Mouse (Mus musculus): ENCODE results near the gene Dctn3. TPM values are rescaled to one million over a fixed set of nuclear protein-coding genes. Genes with fewer than 3 reads are reported as not detected.
"Not testable (repeated sequence)": the region's sequence is repeated elsewhere in the genome, so short reads cannot be mapped to it uniquely, and the experiment has no call there.

Gene Dctn3
- total RNA-seq, 4 experiments from 2014 or later = 141 to 156 (median 152) TPM

DNA sequence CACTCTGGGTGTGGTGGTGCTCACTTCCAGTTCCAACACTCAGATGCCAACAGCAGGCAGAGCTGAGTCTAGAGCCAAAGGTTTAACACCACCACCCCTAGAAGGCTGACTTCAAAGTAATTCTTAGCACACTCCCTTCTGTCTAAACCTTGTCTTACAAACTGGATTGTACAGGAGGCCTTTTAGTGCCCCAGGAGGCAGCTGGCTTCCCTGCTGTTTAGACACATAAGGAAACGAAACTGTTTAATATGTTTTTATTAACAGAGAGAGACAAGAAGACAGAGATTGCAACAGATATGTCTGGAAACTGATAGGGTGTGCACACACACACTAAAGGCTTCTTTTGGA is 15.3 kb upstream of the Dctn3 start:
- DNase-seq (ENCODE audit: low spot score in 2 of 2) = no peak

DNA sequence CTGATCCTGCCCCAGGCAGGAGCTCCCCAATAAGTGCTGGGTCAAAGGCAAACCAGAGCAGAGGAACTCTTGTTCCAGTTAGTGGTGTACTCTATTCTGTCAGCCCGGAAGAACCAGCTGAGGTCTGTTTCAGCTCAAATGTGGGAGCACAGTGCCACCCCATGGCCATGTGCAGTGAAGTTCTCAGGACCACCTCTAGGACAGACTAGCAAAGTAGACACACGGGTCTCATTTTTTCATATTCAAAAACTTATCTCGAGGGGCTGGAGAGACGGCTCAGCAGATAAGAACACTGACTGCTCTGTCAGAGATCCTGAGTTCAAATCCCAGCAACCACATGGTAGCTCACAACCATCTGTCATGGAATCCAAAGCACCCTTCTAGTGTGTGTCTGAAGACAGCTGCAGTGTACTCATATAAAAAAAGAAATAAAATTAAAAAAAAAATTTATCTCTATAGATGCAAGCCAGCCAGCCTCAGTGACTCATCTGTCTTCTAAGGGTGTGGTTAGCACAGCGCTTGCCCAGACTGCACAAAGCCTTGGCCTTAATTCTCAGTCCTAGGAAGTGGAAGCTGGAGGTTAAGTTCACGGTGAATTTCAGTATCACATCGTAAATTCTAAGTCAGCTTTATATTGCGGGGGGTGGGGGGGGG is 14.8 kb upstream of the Dctn3 start:
- DNase-seq (ENCODE audit: low spot score in 2 of 2) = peak in 1 of 2 experiments; percentile 85

DNA sequence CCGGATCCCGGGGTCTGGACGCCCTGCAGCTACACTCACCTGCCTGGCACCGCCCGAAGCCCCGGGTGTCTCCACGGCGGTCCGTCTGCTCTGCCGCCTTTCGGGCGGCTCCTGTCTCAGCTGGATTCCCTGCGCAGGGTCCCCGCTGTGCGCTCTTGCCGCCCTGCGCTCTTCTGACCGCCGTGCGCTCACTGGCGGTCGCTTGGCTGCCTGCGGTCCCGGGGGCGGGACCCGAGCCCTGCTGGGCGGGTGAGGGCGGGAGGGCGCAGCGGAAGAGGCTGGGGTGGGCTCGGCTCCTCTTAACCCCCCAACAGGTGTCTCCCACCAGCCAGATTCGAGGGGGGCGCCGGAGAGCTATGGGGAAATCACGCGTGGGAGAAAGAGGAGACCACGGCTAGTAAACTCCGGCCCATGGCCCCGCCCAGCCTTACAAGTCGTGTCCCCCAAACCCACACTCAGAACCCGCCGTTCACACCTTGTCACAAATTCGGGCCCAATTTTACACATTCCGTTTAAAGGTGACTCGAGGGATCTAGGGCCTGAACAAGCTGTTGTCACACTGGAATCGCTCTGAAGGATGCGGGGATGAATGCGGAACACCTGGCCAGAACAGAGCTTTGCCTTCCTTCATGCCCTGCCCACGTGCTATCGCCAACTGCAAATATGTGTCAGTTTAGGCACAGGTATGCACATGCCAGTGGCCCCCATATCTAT is 8.2 kb upstream of the Dctn3 start, which contains the start of gene Arid3c:
TSS of gene Arid3c (minus strand) at position 91 of the 714 bp plus-strand sequence.
- no peak for DNase-seq (ENCODE audit: low spot score in 2 of 2)

DNA sequence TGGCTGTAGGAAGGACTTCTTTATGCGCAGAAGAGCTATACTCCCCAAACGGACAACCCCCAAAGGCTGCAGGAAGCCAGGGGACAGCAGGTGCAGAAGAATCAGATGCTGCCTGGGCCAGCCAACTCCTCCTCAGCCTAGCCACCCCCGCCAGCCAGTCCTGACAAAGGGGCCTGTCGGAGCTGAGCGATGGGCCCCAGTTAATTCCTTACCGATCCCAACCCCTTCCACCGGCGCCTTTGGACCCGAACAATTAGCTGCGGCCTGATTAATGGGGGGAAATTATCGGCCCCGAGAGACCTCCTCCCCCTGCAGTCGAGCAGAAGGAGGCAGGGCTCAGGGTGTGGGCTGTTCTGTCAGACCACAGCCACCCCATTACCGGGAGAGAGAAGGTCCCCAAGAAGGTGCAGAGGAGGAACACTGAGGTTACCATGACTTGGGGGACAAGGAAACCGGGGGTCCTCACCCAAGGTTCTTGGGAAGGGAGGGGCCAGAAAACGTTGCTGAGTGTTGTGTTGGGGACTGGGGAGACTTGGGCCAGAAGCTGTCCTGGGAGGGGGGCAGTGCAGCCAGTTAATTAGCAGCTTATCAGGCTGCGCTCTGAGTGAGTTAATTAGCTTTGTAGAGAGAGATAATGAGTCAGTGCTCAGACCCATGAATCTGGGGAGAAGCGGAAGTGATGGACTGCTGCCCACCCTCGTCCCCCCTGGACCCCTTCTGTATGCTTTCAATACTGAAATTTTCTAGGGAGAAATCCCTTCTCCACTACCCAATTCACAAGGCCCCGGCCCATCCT is 4.1 kb upstream of the Dctn3 start:
- DNase-seq (ENCODE audit: low spot score in 2 of 2) = no peak

DNA sequence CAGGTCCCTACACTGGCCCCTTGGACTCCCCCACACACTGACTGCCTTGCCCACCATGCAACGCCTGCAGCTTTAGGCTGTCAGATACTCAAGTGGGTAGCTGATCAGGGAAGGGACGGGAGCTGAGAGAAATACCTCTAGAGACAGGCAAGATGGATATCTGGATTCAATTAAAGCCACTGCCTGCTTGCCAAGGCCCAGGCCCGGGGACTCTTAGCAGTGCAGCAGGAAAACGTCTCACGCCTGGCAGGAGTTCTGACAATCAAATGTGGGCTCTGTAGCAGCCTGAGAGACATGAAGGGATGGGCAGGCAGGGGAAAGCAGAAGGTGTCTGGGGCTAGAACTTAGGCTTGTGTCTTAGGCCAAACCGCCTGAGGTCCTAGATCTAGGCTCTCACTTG is 6.1 kb downstream of the Dctn3 start:
- DNase-seq (ENCODE audit: low spot score in 2 of 2) = no peak

DNA sequence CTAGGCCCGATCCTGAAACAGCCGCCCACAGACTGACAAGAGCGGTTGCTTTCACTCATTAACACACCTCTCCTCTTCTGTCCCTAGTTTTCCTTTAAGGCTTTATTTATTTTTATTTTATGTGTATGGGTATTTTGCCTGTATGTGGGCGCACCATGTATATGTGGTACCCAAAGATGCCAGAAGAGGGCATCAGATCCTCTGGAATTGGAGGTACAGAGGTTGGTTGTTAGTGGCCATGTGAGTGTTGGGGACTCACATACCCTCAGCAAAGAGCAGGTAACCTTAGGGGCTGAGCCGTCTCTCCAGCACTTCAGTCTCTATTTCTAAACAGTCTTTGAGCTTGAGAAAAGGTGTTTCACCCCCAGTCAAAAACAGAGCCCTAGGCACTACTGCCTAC is 7.4 kb downstream of the Dctn3 start:
- DNase-seq (ENCODE audit: low spot score in 2 of 2) = peak in 1 of 2 experiments; percentile 49

DNA sequence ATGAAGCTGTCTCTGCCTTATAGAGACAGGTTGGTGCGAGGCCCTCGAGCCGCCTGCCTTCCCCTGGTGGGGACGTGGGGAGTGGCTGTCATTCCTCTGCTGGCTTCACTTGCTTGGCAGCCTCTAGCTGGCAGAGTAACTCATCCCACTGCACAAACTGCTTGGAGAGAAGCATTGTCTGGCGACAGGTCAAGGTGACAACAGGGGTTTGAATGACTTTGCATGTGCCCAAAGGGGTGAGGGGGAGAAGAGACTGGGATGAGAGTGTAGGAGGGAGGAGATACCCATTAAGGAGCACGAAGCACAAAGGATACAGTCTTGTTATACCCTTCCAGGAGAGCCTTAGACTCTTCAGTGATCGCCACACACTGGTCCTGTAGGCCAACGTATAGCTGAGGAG is 7.9 kb downstream of the Dctn3 start:
- DNase-seq (ENCODE audit: low spot score in 2 of 2) = no peak

DNA sequence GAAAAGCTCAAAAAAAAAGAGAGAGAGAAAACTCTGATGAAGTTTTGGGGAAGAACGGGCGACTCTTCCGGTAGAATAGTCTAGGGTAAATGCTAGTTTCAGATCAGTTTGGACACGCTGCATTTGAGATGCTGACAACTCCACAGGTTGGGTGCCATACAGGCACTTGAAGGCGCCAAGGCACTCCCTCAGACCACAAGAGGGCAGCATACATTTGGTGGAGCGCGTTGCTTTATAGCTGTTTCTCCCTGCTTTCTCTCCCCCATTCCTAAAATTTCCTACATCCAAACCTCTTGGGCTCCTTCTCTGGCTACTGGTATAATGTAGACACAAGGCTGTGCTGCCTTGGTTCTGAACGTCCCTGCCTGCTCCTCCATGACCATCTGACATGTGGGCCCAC is 8.7 kb downstream of the Dctn3 start:
- DNase-seq (ENCODE audit: low spot score in 2 of 2) = peak; percentile 71 to 75

DNA sequence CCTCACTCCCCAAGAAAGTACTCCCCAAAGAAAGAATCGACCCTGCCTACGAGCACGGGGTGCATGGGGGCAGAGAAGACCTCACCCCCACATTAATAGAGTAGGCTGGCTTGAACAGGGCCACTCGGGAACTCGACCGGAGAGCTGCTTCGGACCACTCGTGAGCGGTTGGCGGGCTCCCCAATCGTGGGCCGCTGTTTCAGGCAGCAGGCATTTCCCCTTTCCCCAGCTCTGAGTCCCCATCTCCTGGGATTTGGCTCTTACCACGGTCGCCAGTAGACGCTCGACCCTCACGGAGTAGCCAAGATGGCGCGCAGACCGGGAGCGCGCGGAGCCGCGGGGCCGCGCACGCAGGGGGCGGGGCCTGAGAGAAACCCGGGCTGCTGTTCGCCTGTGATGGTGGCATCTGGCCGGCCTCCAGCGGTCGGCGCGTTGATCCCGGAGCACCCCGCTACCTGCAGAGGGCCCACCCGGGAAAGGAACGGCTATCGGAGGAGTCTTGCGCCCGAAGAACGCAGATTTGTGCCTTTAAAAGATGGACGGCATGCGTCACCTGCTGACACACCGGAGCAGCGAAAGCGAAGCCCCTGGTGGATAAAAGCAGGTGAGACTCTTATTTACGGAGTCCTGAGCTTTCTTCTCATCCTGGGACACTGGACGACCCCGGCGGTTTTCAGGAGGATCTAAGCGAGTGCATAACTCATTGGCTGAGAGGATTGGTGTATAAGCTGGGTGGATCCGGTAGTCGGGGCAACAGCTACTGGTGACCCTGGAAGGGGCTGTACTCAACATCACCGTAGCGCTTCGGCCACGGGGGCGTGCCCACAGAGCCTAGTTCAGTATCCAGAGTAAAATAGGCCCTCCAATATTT is 9.5 kb downstream of the Dctn3 start, which contains the start of gene Rpp25l:
TSS of gene Rpp25l (minus strand) at position 338 of the 871 bp plus-strand sequence.
- DNase-seq (ENCODE audit: low spot score in 2 of 2) = peak; percentile 68 to 74

DNA sequence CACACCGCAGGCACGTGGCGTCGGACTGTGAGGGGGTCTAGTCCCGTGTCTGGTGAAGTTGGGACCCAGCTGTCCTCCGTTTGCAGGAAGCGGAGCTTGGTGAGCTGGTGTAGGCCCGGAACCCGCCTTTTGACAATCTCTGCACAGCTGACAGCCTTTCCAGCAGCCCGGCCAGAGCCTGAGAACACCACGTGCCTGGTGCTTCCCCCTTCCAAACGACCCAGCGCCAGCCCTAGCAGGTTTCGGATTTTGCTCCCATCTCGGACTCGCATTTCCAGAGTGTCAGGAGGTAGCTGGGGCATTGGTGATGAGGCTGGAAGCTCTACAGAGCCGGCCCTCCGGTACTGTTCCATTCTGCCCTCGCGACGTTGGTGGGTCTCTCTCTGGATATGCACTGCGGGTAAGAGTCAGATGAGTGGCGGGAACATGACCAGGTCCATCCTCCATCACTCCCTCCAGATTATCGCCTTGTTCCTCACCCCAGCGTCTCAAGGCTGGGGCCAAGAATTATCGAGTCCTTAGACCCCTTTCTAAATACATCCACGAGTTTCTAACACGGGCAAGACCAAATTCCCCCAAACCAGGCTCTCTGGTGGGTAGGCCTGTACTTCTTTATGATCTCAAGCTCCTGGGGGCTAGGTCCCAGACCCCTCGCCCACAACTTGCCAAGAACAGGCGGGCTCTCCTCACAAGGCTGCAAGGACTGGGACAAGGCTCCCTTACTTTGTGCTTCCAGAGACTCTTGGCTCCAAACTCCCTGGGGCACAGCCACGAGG is 10.4 kb downstream of the Dctn3 start:
- no peak for DNase-seq (ENCODE audit: low spot score in 2 of 2)

DNA sequence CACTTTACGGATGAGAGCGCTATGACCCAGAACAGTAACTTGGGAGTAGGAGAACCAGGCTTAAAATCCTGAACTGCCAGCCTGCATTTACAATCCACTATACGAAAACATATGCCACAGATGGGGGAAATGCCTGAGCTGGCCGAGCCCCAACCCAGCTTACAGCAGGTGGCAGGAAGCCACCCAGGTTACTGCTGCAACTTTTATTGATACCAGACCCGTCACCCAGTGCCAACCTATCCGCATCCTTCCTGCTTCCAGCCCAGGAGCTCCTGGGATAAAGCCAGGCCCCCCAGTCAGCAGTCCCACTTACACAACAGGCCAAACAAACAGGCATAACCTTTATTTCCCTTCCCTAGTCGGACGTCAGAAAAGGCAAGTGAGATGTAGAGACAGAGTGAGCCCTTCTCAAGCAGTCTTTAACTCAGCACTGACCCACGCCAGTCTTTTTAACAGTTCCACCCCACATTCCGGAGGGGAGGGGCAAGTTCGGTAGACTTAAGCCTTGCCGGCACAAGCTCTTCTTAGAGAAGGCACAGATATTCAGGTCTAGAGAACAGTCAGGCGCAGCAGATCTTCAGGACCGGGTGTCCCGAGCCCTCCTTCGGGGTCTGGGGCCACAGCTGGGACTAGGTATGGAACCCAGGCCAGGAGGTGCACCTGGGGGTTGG is 11.1 kb downstream of the Dctn3 start:
- peak in 1 of 2 experiments; percentile 46 for DNase-seq (ENCODE audit: low spot score in 2 of 2)

DNA sequence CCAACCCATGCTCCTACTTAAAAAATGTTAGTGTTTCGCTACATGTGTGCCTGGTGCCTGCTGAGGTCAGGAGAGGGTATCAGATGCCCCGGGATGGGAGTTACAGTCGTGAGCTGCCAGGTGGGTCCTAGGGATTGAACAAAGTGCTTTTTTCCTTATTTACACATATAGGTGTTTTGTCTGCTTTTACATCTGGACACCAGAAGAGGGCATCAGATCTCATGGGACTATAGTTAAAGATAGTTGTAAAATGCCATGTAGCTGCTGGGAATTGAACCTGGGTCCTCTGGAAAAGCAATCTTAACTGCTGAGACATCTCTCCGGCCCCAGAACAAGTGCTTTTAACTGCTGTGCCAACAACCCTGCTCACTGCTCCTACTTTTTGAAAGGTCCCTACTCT is 12.7 kb downstream of the Dctn3 start:
- no peak for DNase-seq (ENCODE audit: low spot score in 2 of 2)

DNA sequence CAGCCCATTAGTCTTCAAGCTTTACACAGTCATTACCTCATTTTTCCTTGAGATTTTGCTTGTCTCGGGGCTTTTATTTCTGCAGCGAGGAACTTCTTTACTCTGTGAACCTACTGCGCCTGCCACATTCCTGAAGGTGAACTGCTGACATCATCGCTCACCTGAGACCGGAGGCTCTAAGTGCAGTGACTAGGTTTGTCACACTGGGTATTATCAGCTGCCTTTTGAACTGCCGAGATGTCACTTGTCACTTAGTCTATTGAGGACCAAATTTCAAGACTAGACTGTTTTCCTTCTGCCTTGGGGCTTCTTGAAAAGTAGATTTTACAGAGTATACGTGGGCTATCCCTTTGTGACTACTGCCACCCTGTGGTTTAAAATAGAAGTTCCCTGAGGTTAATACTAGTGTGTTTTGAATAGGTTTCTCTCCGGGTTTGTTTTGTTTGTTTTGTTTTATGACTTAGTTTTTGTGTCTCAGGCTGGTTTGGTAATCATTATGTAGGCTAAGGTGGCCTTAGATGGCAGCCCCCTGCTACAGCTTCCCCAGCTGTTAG is 14.7 kb downstream of the Dctn3 start:
- no peak for DNase-seq (ENCODE audit: low spot score in 2 of 2)

DNA sequence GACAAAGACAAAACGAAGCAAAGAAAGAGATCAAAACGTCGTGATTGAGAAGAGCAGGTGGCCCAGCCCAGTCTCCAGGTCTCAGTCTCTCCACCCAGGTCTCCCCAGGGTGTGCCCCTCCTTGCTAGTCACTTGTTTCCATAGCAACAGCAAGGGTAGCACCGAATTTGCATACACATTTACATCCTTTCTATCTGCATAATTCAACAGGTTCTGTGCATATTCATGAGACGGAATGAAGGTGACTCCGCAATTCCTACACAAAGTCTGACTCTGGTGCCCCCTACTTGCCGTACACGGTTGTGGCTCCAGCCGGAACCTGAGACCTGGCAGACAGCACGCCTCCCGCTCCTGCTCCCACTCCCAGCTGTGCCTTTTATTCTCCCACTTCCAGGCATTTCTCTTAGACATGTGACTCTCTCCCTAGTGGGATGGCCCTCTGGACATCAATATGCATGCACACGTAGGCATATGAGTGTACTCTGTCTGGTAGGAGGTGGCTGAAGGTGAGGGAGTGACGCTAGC is 15.9 kb downstream of the Dctn3 start:
- DNase-seq (ENCODE audit: low spot score in 2 of 2) = peak; percentile 69 to 75

DNA sequence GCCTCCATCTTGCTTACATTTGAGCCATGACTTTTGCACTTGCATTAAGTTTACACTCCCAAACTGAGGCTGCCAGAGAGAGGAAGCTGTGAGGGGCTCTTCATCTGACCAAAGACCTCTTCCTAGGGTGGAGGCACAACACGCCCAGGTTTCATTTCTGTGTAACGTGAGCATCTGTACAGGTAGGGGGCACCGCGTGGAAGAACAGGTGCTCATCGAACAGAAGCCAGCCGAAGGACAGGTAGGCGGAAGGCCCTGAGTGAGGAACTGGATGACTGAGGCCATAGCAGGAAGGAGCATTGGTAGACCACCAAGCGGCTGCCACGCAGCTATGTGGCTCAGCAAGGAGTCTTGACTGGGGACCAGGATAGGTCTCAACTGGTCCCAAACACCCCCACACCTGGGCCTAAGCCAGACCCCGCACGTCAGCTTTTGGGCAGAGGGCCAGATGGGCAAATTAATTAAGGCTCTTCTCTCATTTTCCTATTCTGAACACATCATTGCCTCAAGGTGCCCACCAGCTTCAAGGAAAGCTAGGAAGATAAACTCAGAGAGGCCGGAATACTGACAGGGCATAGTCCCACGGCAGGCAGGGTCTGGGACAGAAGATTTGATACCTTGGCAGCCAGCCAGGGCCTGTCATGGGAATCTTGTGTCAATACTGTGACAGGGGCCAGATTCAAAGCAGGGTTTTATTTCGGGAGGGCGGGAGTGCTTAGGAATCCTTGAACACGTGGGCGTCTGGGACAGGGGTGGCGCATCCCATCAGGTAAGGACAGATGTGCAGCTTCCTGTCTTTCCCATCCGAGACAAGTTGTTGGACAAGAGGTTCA is 16.8 kb downstream of the Dctn3 start:
- no peak for DNase-seq (ENCODE audit: low spot score in 2 of 2)

DNA sequence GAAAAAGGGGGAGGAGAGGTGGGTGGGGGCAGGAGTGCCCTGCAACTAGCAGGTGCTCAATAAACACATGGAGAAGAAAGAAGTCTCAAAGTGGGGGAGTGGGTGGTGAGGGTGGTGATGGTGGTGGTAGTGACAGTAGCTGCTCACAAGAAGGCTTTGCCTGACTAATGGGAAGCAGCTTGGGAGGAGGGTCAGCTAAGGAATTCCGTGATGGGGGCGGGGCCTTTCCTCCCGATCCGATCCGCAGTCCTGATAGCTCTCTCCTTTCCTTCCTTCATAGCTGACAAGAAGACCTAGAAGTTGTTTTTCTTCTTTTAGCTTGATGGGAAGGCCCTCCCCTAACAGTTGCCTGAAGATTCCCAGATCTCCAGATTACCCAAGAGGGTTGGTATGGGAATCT is 18.3 kb downstream of the Dctn3 start:
- DNase-seq (ENCODE audit: low spot score in 2 of 2) = no peak

DNA sequence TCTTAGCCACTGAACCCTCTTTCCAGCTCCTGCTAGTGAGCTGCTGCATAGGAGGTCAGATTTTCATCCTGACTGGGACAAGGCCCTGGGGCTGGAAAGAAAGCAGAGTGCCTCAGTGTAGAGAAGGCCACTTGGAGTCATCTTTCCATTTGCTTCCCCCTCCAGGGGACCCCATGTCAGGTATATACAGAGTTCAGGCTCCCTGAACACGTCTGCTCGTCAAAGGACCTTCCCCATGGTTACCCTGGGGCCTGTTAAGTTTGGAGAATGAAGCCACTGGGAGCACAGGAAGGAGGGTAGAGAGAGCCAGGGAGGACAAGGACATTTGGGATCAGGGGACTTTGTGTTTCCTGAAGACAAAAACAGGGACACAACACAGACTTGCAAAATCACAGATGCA is 20.7 kb downstream of the Dctn3 start:
- not testable (repeated sequence) for DNase-seq (ENCODE audit: low spot score in 2 of 2)

DNA sequence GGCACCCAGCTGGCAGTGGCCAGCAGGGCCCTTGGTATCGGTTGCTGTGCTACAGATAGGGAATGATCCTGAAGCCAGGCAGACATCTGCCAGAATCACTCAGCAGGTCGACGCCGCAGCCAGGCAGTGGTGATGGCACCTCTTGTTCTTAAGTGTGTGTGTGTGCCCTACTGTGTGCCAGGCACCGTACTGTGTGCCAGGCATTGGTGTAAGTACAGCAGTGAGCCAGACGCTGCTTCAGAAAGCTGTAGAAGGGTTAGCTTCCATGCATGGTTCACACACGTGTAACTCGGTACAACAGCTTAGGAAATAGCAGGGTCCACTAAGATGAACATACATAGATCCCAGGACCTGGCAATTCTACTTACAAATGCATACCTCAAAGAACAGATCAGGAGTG is 22.7 kb downstream of the Dctn3 start:
- not testable (repeated sequence) for DNase-seq (ENCODE audit: low spot score in 2 of 2)

All from layer of hippocampus, adult 8-10 months (tissue).